ENCODE assay signal across 8 mouse cellular contexts in the genomic region with DNA sequence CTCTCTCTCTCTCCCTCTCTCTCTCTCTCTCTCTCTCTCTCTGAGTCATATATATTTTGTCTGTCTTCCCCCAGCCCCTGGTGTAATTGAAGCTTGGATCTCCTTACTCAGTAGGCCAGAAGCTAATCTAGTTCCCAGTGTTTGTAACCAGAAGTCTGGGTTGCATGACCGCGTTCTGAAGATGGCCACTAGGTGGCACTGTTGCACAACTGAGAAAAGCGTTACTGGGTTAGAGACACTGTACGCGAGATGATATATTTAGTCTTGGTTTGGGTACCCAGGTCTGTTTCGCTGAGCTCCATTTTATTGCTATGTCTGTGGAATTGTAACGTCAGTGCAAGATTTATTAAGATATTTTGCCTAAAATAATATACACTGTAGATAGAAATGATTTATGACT. TPM values are rescaled to one million over a fixed set of nuclear protein-coding genes. Genes with fewer than 3 reads are reported as not detected.
A peak's percentile ranks its signal among the peaks of the same experiment; 100 is the strongest.
DNase-seq lines count a peak whose midpoint lies in the region; ATAC-seq and TF ChIP-seq lines count a peak whose summit lies in the region.

No protein-coding gene starts in this region.

- H3K4me3 ChIP-seq in left cerebral cortex, adult 2 months: no peak overlapping the region

- no peak overlapping the region for H3K27ac ChIP-seq in left cerebral cortex, adult 2 months

- DNase-seq in adrenal gland, adult (ENCODE audit: inconsistent age in 2 of 2, low spot score in 1 of 2): peak; percentile 67 to 92
- DNase-seq in cerebellum, postnatal 36 days: peak; percentile 83 to 91
- DNase-seq in frontal cortex, postnatal 36 days (ENCODE audit: low spot score in 2 of 2): peak; percentile 86 to 93
- peak; percentile 84 to 90 for DNase-seq in left cerebral cortex, adult 2 months (ENCODE audit: extremely low spot score in 1 of 2, low spot score in 2 of 2)
- peak; percentile 91 for DNase-seq in mesoderm, embryonic 11.5 days (ENCODE audit: low read depth, low spot score)
- DNase-seq in right cerebral cortex, postnatal 36 days (ENCODE audit: low spot score in 2 of 2): peak; percentile 66 to 69
- DNase-seq in urinary bladder, postnatal 4 days (ENCODE audit: low spot score in 2 of 2): peak; percentile 38 to 84

- TF ChIP-seq CTCF in left cerebral cortex, adult 2 months (IDR thresholded peaks at IDR 0.05): peak; percentile 95

- ATAC-seq in inflammation-experienced regulatory T-cells, adult 6 months: peak; percentile 60

- intact Hi-C loops in left cerebral cortex, adult 2 months (cut with DNase I): loop anchor here (1.0 to 5.0 kb wide), 3 partner anchors 926 to 1587 kb away; no protein-coding TSS in a partner anchor

RNA-seq across cellular contexts. Expression of gene Gm6793, which starts 31.1 kb away (rescaled TPM):
- 1 to 10 TPM in 2 of 3 experiments, under 1 TPM in 1; 0.58 to 1.4 (median 1.1) TPM for polyA plus RNA-seq in inflammation-experienced regulatory T-cells, adult 6 months (2017; shearing (Covaris generic))
- total RNA-seq in left cerebral cortex, adult 2 months (2021): not detected

RNA-seq across cellular contexts. Expression of gene Terf2ip, which starts 34.7 kb away (rescaled TPM):
- 10 to 100 TPM in 2 of 3 experiments, 1 to 10 TPM in 1; 7.7 to 10.3 (median 10.2) TPM for polyA plus RNA-seq in inflammation-experienced regulatory T-cells, adult 6 months (2017; shearing (Covaris generic))
- total RNA-seq in left cerebral cortex, adult 2 months (2021): 10 to 100 TPM; 37.3 to 40.6 TPM

RNA-seq across cellular contexts. Expression of gene Kars, which starts 34.8 kb away (rescaled TPM):
- polyA plus RNA-seq in inflammation-experienced regulatory T-cells, adult 6 months (2017; shearing (Covaris generic)): 100 to 1,000 TPM; 147 to 171 (median 151) TPM
- total RNA-seq in left cerebral cortex, adult 2 months (2021): 10 to 100 TPM; 67.6 to 73.6 TPM

RNA-seq across cellular contexts. Expression of gene Adat1, which starts 53.8 kb away (rescaled TPM):
- 1 to 10 TPM; 2.7 to 7.7 (median 6.8) TPM for polyA plus RNA-seq in inflammation-experienced regulatory T-cells, adult 6 months (2017; shearing (Covaris generic))
- total RNA-seq in left cerebral cortex, adult 2 months (2021): 1 to 10 TPM; 6.4 to 6.6 TPM
